Mouse (Mus musculus): ENCODE measurements around the gene Ctdnep1.

The Ctdnep1 gene

DNA sequence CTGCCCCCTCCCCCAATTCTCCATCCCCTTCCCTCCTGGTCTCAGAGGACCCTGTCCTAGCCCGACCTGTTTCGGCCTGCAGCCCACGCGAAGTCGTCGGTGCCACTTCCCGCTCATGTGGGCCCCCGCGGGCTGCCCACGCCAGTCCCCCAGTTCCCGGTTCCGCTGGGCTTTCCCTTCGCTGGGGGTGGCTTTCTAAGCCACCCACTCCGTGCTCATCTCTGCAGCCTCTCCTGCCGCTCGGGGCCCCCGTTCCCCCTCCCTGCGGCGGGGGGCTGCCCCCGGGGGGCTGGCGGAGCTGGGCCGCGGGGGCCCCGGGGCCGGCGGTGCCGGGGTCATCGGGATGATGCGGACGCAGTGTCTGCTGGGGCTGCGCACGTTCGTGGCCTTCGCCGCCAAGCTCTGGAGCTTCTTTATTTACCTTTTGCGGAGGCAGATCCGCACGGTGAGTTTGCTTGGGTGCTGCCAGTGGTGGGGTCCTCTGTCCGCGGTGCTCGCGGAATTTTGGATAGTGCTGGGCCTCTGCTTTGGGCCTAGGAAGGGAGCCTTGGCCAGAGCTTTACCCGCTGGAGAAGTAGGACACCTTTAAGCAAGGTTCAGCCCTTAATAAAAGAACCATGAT is at the start of gene Ctdnep1:
Gene Ctdnep1, plus strand, starts transcription at position 16 of the 622 bp plus-strand sequence.
- peak in 1 of 2 experiments; percentile 79 for DNase-seq (ENCODE audit: inconsistent age in 2 of 2, low spot score in 1 of 2)

DNA sequence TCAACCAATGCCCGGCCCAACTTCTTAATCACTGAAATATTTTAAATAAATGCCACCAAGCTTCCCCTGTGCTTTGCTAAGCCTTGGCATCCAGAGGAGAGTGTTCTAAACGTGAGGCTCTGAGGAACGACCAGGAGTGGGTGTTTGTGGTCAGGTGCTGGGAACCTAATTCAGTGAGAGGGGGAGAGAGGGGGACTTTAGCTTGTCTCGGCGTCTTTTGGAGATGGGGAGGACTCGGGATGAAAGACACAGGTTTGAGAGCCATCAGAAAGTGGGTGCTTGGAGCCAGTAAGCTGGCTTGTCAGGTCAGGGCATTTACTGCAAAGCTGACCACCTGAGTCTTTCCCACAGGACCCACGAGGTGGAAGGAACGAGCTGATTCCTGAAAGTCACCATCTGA is 49.2 kb upstream of the Ctdnep1 start:
- no peak for DNase-seq (ENCODE audit: inconsistent age in 2 of 2, low spot score in 1 of 2)

DNA sequence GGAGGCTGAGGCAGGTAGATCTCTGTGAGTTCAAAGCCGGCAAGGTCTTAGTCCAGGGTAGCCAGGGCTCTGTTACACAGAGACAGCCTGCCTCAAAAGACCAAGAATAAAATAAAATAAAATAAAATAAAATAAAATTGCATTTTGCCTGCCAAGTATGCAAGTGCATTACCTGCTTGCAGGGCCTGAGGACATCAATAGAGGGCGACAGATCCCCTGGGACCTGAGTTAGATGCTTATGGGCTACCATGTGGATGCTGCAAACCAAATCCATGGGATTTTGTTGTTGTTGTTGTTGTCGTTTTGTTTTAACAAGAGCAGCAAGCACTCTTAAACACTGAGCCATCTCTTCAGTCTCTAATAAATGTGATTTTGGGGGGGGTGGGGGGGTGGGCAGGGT is 48.7 kb upstream of the Ctdnep1 start:
- no peak for DNase-seq (ENCODE audit: inconsistent age in 2 of 2, low spot score in 1 of 2)

DNA sequence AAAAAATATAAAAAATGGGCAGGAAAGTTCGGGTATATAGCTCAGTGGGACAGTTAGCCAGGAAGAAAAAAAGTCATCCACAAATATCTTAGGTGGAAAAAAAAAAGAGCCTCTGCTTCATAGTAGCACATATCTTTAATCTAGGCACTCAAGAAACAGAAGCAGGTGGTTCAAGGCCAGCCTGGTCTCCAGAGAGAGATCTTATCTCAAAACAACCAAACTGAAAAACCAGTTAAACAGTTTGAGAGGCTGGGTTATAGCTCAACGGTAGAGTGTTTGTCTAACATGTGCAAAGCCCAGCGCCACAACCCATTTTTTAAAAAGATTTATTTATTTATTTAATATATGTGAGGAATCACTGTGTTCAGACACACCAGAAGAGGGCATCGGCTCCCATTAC is 47.9 kb upstream of the Ctdnep1 start:
- DNase-seq (ENCODE audit: inconsistent age in 2 of 2, low spot score in 1 of 2) = no peak

DNA sequence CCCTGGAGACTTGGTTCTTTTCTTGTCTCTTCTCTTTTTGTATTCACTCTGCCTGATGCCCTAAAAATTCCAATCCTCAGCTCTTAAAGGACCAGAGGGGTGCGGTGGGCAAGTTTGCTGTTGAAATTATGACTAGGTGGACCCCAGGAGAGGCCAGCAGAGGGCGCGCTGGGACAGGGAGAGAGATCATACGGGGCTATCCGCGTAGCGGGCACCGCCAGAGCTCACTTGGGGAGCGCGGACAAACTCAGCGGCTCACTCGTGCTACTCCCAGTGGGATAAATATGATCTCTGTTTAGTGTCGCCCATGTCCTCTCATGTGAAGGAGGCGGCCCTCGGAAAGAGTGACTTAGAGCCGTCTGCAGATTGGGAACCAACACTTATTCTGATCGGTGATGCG is 46.8 kb upstream of the Ctdnep1 start:
- peak; percentile 89 to 97 for DNase-seq (ENCODE audit: inconsistent age in 2 of 2, low spot score in 1 of 2)

DNA sequence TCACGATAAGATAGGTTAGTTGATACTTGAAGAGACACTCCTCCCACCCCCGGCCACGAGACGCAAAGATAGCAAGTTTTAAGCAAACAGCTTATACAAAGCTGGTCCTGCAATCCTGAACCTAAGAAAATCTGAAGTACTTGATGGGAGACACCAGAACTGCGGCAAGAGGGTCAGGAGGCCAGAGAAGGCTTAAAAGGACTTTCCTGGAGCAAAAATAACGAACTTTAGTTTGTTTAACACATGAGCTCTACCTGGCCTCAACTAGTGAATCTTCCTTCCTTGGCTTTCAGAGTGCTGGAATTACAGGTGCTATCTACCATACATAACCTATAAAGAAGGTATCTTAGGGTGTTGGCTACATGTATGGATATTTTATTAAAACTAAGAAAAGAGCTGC is 46.3 kb upstream of the Ctdnep1 start:
- no peak for DNase-seq (ENCODE audit: inconsistent age in 2 of 2, low spot score in 1 of 2)

DNA sequence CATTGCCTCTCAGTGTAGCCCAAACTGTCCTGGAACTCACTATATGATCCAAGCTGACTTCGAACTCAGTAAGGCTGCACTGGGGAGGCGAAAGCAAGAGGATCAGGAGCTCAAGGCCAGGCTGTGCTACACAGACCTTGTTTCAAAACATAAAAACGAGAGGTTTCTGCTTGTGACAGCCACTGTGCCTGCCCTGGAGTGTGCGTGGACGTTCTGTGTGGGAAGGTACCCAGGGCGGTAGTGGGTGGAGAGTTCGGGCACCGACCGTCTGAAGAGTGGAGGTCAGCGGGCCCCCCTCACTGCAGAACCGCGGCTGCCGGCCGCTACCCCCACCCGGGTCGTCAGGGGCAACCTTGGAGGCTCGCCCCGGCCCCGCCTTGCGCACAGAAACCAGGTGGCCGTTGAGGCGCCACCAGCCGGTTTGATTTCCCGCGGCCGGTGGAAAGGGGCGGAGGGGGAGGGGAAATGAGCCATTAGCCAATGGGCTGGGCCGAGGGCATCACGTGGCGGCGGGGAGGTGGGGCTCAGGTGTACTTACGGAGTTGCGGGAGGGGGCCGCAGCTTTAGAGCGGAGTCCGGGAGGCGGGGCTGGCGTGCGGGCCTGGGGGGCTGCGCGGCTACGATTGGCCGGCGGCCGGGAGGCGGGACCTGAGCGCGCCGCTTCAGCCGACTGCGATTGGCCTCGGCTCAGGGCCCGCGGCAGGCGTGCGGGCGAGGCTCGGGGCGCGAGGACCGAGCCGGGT is 45.6 kb upstream of the Ctdnep1 start, which contains the start of gene Ybx2:
Gene Ybx2, plus strand, starts transcription at position 660 of the 743 bp plus-strand sequence.
- DNase-seq (ENCODE audit: inconsistent age in 2 of 2, low spot score in 1 of 2) = peak; percentile 88 to 95

DNA sequence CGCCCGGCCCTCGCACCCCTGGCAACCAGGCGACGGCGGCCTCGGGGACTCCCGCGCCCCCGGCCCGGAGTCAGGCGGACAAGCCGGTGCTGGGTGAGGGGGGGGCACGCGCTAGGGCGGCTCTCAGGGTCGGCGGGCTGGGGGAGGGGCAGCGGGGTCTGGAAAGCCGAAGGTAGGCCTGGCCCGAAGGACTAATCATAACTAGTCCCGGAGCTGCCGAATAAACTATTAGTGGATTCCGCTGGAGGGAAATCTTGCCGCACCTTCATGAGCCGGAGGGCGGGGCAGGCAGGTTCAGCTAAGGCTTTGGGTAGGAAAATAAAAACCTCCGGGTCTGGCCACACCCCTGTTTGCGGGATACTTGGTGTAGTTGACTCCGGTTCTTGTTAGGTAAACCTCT is 44.8 kb upstream of the Ctdnep1 start:
- DNase-seq (ENCODE audit: inconsistent age in 2 of 2, low spot score in 1 of 2) = peak in 1 of 2 experiments; percentile 56

DNA sequence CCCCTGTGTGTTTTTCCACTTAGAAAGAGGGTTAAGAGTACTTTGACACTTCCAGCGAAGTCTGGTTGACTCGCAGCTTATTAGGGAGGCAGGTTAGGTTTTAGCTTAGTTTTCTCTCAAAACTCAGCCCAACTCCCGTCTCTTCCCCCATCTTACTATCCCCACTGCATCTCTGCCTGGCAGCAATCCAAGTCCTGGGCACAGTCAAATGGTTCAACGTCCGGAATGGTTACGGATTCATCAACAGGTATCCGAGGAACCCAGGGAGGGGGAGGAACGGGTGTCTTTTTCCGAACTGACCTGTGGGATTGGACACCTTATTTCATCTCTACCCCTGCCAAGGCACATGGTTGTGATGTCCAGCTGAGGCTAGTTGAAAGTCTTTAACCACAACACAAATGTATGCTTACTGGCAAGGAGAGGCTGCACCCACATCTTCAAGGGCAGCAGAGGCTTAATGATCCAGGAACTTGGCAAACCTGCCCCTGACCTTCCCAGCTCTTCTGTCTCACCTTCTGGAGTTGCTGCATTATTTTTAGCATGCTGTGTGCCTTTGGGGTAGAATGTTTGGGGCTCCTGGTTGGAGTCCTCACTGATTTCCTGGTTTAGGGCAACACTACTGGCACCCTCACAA is 44.1 kb upstream of the Ctdnep1 start:
- DNase-seq (ENCODE audit: inconsistent age in 2 of 2, low spot score in 1 of 2) = peak in 1 of 2 experiments; percentile 65

DNA sequence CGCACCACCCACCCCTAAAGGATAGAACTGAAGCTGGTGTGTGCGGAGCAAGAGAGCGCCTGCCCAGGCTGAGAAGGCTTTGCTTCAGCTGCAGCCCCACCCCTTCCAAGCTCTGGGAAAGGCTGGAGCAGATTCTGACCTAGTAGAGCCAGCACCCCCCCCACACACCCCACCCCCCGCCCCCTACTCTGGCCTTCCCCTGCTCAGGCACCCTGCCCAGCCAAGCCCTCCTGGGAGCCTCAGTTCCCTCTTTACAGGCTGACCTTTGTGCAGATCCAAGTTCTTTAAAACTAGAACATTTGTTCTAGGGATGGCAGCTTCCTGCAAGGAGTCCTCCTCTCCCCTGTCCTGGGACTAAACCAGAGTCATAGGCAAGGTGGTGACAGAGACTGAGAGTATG is 43.6 kb upstream of the Ctdnep1 start:
- peak in 1 of 2 experiments; percentile 65 for DNase-seq (ENCODE audit: inconsistent age in 2 of 2, low spot score in 1 of 2)

DNA sequence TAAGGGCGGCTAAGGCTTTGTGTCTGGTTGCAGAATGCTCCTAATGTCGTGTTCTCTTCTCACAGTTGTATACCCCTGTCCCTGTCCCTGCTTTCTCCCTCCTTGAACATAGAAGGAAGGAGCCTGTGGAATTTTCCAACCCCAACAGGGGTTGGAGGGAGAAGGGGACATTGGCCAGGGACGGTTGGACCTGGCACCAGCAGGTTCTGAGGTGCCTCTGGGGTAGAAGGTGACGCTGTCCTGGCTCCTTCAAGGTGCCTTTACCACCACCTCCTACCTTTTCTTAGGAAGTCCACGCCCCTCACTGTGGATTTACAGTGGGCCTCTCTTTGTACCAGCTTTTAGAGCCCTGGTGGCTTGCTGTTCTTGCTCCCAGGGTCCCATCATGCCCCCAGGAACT is 43.1 kb upstream of the Ctdnep1 start:
- DNase-seq (ENCODE audit: inconsistent age in 2 of 2, low spot score in 1 of 2) = no peak

DNA sequence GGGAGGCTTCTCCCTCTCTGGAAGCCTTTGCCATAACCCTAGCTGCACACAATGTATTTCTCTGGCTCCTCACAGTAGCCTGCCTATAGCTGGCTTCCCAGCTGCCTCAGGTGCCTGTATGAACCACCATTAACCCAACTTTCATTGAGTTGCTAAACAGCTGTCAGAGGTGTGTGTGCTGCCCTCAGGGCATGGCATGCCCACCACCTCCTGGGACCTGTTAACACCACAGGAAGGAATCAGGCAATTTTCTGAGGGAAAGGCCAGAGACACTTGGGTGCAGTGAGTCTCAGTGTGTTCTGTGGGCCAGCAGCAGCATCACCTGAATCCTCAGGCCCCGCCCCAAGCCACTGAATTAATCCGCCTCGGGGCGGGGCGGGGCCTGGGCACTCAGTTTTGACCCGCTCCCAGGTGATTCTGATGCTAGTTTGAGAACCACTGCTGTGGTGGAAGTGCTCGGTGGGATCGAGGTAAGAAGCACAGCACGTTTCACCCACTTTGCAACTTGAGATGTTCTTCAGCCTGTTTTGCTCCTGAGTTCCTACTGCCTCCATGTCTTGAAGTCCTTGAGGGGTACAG is 42.5 kb upstream of the Ctdnep1 start:
- peak in 1 of 2 experiments; percentile 28 for DNase-seq (ENCODE audit: inconsistent age in 2 of 2, low spot score in 1 of 2)

DNA sequence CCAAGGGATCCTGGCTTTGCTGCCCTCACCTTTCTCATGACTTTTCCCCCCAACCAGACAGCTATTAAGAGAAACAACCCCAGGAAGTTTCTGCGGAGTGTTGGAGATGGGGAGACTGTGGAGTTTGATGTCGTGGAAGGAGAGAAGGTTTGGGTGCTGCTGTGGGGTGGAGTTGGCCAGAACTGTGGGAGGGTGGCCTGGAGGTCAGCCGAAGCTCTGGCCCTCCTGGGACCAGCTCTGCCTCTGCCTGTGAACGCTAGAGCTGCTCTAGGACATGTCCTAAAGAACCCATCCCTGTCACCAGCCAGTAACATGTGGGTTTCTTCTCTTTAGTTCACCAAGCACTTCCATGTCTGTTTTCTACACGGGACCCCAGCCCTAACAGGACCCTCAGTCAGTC is 41.8 kb upstream of the Ctdnep1 start:
- DNase-seq (ENCODE audit: inconsistent age in 2 of 2, low spot score in 1 of 2) = peak in 1 of 2 experiments; percentile 33

DNA sequence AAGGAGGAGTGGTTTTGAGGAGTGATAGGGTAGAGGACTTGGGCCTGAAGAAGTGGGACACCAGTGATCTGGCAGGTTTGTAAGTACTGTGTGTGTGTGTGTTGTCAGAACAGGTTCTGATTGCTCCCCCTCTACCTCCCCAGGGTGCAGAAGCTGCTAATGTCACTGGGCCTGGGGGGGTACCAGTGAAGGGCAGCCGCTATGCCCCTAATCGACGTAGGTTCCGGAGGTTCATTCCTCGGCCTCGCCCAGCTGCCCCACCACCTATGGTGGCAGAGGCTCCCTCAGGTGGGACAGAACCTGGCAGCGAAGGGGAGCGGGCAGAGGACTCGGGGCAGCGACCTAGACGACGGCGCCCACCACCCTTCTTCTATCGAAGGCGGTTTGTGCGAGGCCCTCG is 41.2 kb upstream of the Ctdnep1 start:
- DNase-seq (ENCODE audit: inconsistent age in 2 of 2, low spot score in 1 of 2) = no peak

DNA sequence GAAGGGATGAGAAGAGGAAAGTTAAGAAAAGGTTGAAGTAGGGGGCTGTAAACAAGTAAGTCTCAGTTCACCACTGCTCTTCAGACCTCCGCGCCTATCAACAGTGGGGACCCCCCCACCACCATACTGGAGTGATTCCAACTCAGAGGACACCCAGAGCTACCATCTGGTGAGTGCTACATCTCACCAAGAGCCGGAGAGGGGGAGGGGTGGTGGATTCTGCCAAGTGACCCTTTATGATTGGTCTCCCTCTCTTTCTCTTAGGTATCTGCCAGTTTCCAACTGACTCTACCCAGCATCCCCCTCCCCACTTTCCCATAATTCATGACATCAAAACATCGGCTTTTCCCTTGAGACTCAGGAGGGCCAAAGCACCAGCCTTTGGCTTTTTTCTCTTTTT is 40.0 kb upstream of the Ctdnep1 start:
- DNase-seq (ENCODE audit: inconsistent age in 2 of 2, low spot score in 1 of 2) = peak in 1 of 2 experiments; percentile 26

DNA sequence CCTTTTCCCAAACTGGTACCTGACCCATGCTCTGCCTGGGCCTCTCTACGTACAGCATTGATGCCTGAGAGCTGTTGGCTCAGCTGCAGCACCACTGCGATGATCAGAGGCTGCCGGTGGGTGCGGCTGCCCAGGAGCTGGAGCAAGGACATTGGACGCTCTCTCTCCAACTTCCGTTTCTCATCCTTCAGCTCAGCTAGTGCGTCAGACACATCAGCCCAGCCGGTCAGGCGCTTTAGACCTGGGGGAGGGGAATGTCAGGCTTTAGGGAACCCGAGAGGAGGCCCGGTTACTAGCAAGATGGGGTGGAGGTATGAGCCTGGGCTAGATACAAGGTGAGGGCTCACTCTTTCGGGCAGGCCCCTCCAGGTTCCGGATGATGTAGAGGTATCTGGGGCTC is 35.7 kb upstream of the Ctdnep1 start:
- DNase-seq (ENCODE audit: inconsistent age in 2 of 2, low spot score in 1 of 2) = peak; percentile 80 to 87

DNA sequence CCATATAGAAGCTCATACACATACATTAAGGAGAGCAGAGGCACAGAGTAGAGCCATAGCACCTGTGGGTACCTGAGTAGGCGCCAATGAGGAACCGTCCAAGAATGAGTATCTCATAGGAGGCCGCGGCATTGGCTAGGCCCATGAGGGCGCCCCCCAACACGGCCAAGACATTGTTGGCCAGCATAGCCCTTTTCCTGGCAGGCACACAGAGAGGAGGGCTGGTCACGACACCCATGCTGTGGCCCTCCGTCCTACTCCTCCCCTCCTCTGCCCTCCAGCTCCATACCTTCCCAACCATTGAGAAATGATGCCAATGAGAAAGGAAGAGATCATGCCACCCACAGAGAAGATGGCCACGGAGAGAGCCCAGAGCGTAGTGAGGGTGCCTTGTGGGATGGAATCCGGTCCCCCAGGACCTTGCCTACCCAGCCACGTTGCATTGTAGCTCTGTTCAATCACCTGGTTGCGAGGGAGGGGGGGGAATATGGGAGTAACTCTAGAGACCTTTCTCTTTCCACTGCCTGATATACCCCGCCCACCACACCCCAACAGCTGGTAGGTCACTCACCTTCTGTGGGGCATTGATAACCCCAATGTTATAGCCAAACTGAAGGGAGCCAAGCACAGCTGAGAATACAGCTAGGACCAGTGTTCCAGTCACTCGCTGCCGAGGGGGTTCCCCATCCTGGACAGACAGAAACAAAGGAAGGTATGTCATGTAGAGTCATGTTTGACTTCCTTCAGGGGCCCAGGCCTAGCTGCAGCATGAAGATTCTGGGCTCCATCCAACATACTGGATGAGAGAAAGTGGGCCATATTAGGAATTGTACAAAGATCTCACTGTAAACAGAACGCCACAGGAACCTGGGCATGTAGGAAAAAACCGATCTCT is 34.7 kb upstream of the Ctdnep1 start:
- peak in 1 of 2 experiments; percentile 40 for DNase-seq (ENCODE audit: inconsistent age in 2 of 2, low spot score in 1 of 2)

DNA sequence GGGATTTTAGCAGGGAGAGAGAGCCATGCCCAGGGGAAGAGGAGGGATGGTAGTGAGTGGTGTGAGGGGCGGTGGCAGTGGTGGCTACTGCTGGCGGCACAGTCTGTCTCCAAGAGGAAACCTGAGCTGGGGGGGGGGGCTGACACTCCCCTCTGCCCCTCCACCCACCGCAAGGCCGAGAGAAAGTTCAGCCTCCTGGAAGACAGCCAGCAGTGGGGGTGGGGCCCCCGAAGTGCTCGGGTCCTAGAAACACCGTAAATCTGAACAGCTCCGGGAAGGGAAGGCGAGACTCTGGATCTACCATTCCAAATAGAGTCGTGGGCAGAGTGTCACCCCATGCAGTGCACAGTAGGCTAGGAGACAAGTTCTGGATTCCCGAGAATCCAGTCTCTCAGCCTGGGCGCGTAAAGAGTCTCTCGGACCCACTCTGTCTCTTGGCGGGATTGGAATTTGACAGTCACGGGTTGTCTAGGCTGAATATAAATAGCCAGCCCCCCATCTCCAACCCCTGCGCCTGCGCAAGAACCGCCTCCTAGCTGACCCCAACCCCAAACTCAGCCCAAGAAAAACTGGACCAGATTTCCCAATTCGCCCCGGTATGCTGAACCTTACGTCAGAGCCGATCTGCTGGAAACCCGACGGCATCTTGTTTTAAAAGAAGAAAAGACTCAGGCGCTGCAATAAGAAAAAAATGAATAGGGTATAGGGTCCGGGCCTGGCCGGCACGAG is 33.5 kb upstream of the Ctdnep1 start:
- DNase-seq (ENCODE audit: inconsistent age in 2 of 2, low spot score in 1 of 2) = peak; percentile 70 to 77

DNA sequence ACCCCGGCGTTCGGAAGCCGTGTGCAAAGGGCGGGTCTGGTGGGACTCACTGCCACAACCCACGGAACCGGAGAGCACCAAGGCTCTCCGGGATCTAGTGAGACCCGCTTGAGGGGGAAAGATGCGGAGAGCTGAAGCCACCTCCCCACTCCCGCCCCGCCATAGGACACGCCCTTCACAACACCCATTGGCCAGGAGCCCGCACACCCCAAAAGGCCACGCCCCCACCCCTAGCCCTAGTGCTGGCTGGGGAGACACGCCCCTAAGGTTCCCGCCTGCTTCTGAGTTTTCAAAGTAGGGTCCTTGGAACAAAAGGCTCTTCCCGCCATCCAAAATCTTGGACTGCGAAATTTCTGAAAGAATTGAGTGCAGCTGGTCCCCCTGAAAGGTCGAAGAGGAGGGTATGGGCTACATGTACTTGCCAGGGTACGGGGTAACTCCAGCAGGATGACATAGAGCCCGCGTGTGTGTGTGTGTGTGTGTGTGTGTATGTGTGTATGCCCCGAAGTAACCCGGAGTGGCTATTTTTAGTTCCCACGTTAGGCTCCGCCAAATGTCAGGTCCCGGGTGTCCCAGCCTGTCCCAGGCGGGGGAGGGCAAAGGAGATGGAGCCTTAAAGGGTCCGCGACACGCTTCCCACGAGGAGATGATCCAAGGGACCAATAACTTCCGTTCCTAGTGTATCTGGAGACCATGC is 32.7 kb upstream of the Ctdnep1 start, which contains the start of gene Slc2a4:
Gene Slc2a4, minus strand, starts transcription at position 123 of the 697 bp plus-strand sequence.
- DNase-seq (ENCODE audit: inconsistent age in 2 of 2, low spot score in 1 of 2) = peak; percentile 94 to 97
